10 mouse cellular contexts compared by ENCODE assay signal in the genomic region with DNA sequence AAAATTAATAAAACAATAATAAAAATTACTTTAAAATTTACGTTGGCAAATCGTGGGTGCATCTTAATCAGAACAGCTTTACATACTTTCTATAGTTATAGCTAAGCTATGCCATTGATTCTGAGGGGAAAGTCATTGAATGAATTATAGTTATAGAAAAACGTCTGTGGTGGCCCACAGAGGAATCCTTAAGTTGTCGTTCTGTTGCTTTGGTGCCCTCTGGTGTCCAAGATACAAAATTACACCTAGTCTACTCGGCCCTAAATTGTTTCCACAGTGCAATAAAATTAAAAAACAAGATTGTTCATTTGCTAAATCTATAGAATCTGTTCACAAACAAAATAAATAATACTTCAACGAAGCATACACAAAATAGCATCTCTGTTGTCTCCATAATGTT. TPM values are rescaled to one million over a fixed set of nuclear protein-coding genes. Genes with fewer than 3 reads are reported as not detected.
DNase-seq lines count a peak whose midpoint lies in the region; ATAC-seq lines count a peak whose summit lies in the region.
"Had no signal": no experiment of that assay in that cellular context is flagged by ENCODE, and none has a peak within 500 bp of the region (broad histone marks: within the 10 kb centered on the region; RNA-seq: fewer than 3 reads in every experiment).

No protein-coding gene starts in this region.

- ATAC-seq in heart, embryonic 11.5 days (replicated peaks; ENCODE audit: insufficient number of reproducible peaks, low FRiP score, low TSS enrichment): no peak
- ATAC-seq in cerebellum, adult (ENCODE audit: insufficient number of reproducible peaks, low FRiP score, low TSS enrichment): peak; percentile 52; the same call in 1 of the 2 replicates
- ATAC-seq in granulocyte monocyte progenitor cell, adult 5-6 weeks (replicated peaks; ENCODE audit: poor library complexity, severe bottlenecking): peak; percentile 86
- peak; percentile 85 for ATAC-seq in megakaryocyte-erythroid progenitor cell, adult 5-6 weeks (replicated peaks; ENCODE audit: low FRiP score, low TSS enrichment, poor library complexity, severe bottlenecking)

- no peaks in the 10 kb centered on the region for H3K4me1 ChIP-seq in heart, embryonic 11.5 days (ENCODE audit: control insufficient read depth, insufficient read depth, low read length)

- no peaks in the 10 kb centered on the region for H3K9me3 ChIP-seq in heart, embryonic 11.5 days (replicated peaks; ENCODE audit: control insufficient read depth, low read length)

- 3% methylated on average over 6 of the region's 6 CpGs for WGBS in heart, embryonic 11.5 days (ENCODE audit: insufficient replicate concordance)

- H3K36me3 ChIP-seq in heart, embryonic 11.5 days (ENCODE audit: control insufficient read depth, insufficient read depth, low read length): no peaks in the 10 kb centered on the region

- H3K9ac ChIP-seq in heart, embryonic 11.5 days (ENCODE audit: low read depth, low read length): no peak overlapping the region

- H3K4me3 ChIP-seq in heart, embryonic 11.5 days (ENCODE audit: low read depth, low read length): no peak overlapping the region

- no peaks in the 10 kb centered on the region for H3K27me3 ChIP-seq in heart, embryonic 11.5 days (ENCODE audit: control insufficient read depth, insufficient read depth, low read length)

- DNase-seq in heart, adult 8-10 months (ENCODE audit: low spot score): peak; percentile 57
- peak; percentile 19 to 35 for DNase-seq in spleen, postnatal 36 days (ENCODE audit: low spot score in 2 of 2)
- no peak for DNase-seq in spleen, postnatal 10 days (ENCODE audit: low spot score in 2 of 2)
- DNase-seq in gastrocnemius, postnatal 4 days (ENCODE audit: low spot score in 2 of 2): no peak

- no peak overlapping the region for H3K27ac ChIP-seq in heart, embryonic 11.5 days (ENCODE audit: low read depth, low read length)

- no peak overlapping the region for H3K4me2 ChIP-seq in heart, embryonic 11.5 days

RNA-seq across cellular contexts. Expression of gene Slc25a54, which starts 17.3 kb away (rescaled TPM):
- not detected for total RNA-seq in heart, adult 8-10 months (2022)
- polyA plus RNA-seq in heart, embryonic 11.5 days (2014; fragmentation: Nextera tagmentation; extraction: Ambion mirVana): not detected in 2 replicates
- not detected in 2 replicates for total RNA-seq in granulocyte monocyte progenitor cell, adult 5-6 weeks (2014; fragmentation: Nextera tagmentation)
- total RNA-seq in granulocyte monocyte progenitor cell, adult 5-6 weeks (2017): not detected in 2 replicates
- not detected in 2 replicates for total RNA-seq in megakaryocyte-erythroid progenitor cell, adult 5-6 weeks (2014; fragmentation: Nextera tagmentation)
- not detected in 2 replicates for total RNA-seq in megakaryocyte-erythroid progenitor cell, adult 5-6 weeks (2017)
- total RNA-seq in gastrocnemius, postnatal 4 days (2021): not detected
- total RNA-seq: left cerebral cortex, postnatal 10 days had no signal
- polyA plus RNA-seq: stomach, embryonic 16.5 days had no signal

RNA-seq across cellular contexts. Expression of gene Fam102b, which starts 35.6 kb away (rescaled TPM):
- 10 to 100 TPM in 3 of 4 experiments, 1 to 10 TPM in 1; 8.0 to 11.7 (median 11.0) TPM for total RNA-seq in heart, adult 8-10 months (2022)
- polyA plus RNA-seq in heart, embryonic 11.5 days (2014; fragmentation: Nextera tagmentation; extraction: Ambion mirVana): 6.7 and 7.9 TPM in 2 replicates
- 28.8 and 29.1 TPM in 2 replicates for total RNA-seq in granulocyte monocyte progenitor cell, adult 5-6 weeks (2014; fragmentation: Nextera tagmentation)
- total RNA-seq in granulocyte monocyte progenitor cell, adult 5-6 weeks (2017): 32.2 and 33.7 TPM in 2 replicates
- total RNA-seq in megakaryocyte-erythroid progenitor cell, adult 5-6 weeks (2014; fragmentation: Nextera tagmentation): 5.3 and 5.6 TPM in 2 replicates
- total RNA-seq in megakaryocyte-erythroid progenitor cell, adult 5-6 weeks (2017): 7.1 and 8.8 TPM in 2 replicates
- total RNA-seq in gastrocnemius, postnatal 4 days (2021): 10 to 100 TPM; 27.6 to 30.9 TPM

RNA-seq across cellular contexts. Expression of gene Slc25a24, which starts 60.0 kb away (rescaled TPM):
- total RNA-seq in heart, adult 8-10 months (2022): 1 to 10 TPM; 3.9 to 5.5 (median 4.6) TPM
- 38.1 and 50.5 TPM in 2 replicates for polyA plus RNA-seq in heart, embryonic 11.5 days (2014; fragmentation: Nextera tagmentation; extraction: Ambion mirVana)
- 16.0 and 16.2 TPM in 2 replicates for total RNA-seq in granulocyte monocyte progenitor cell, adult 5-6 weeks (2014; fragmentation: Nextera tagmentation)
- total RNA-seq in granulocyte monocyte progenitor cell, adult 5-6 weeks (2017): 15.3 and 17.1 TPM in 2 replicates
- total RNA-seq in megakaryocyte-erythroid progenitor cell, adult 5-6 weeks (2014; fragmentation: Nextera tagmentation): 13.5 and 18.8 TPM in 2 replicates
- 26.7 and 29.9 TPM in 2 replicates for total RNA-seq in megakaryocyte-erythroid progenitor cell, adult 5-6 weeks (2017)
- total RNA-seq in gastrocnemius, postnatal 4 days (2021): 10 to 100 TPM; 40.2 to 50.6 TPM

Comparison
In these comparisons a context has a peak if more than half of its experiments do, and no peak if none do; other contexts are left out.
1. DNase-seq: peak in heart, adult 8-10 months (single experiment) and spleen, postnatal 36 days (2 of 2); none in spleen, postnatal 10 days (0 of 2) and gastrocnemius, postnatal 4 days (0 of 2).